Mouse (Mus musculus) lung, embryonic 14.5 days (tissue): ENCODE data around the gene Sntb2. TPM values are rescaled to one million over a fixed set of nuclear protein-coding genes. Genes with fewer than 3 reads are reported as not detected.

Source experiments
- ATAC-seq: fragments of 200-750 bp; cut with Nextera tagmentation; 2 replicates; pipeline ENCODE4 v1.8.0; 2017; ENCODE audit warnings: mild to moderate bottlenecking, moderate TSS enrichment, moderate library complexity; ENCODE audit not compliant: insufficient read depth
- DNase-seq: peaks from one replicate; pipeline ENCODE4 v3.0.0-alpha.2; 2015
- H3K27ac ChIP-seq: fragments of 300-500 bp; sonication (generic); 2 replicates; pipeline ENCODE4 v1.5.1; 2014; ENCODE audit warnings: low read depth, mild to moderate bottlenecking, moderate library complexity
- H3K27me3 ChIP-seq: fragments of 300-500 bp; sonication (generic); 2 replicates; pipeline ENCODE4 v1.6.1; 2014; ENCODE audit warnings: low read length, control low read depth; ENCODE audit not compliant: insufficient read depth
- H3K36me3 ChIP-seq: fragments of 300-500 bp; sonication (generic); 2 replicates; pipeline ENCODE4 v1.6.1; 2014; ENCODE audit warnings: control low read depth; ENCODE audit not compliant: insufficient read depth
- H3K4me1 ChIP-seq: fragments of 300-500 bp; sonication (generic); 2 replicates; pipeline ENCODE4 v1.6.1; 2014; ENCODE audit warnings: antibody characterized with exemption, control low read depth; ENCODE audit not compliant: insufficient read depth
- H3K4me2 ChIP-seq: fragments of 300-500 bp; sonication (generic); 2 replicates; pipeline ENCODE4 v1.6.1; 2014; ENCODE audit warnings: mild to moderate bottlenecking
- H3K4me3 ChIP-seq: fragments of 300-500 bp; sonication (generic); 2 replicates; pipeline ENCODE4 v1.5.1; 2014; ENCODE audit warnings: low read depth, low read length
- H3K9ac ChIP-seq: fragments of 300-500 bp; sonication (generic); 2 replicates; pipeline ENCODE4 v1.6.1; 2014
- H3K9me3 ChIP-seq: fragments of 300-500 bp; sonication (generic); 2 replicates; pipeline ENCODE4 v1.6.1; 2016; ENCODE audit warnings: low read depth, low read length, control low read depth
- CTCF ChIP-seq: IDR thresholded peaks from 2 replicates; pipeline ENCODE4 v1.5.1; 2016; ENCODE audit warnings: antibody characterized with exemption, low read depth
- WGBS: fragments of 180-500 bp; shearing (Covaris S2); extraction: QIAGEN DNeasy Blood & Tissue Kit; methylation state at CpG from one replicate; pipeline ENCODE4 v1.1.7; 2014; 5-methylcytosine and 5-hydroxymethylcytosine counted together
- polyA plus RNA-seq: library from polyadenylated mRNA; unstranded; fragments of >200 nt; fragmentation: Nextera tagmentation; extraction: Ambion mirVana; gene quantifications from 2 replicates; pipeline ENCODE4 v1.2.1, GENCODE M21; 2014

Gene Sntb2
- polyA plus RNA-seq, 1 experiment from 2014 or later, result 22.1 TPM

- no peak for TF ChIP-seq CTCF
- Histone ChIP-seq H3K4me1 (no peaks in the 10 kb centered on the region), H3K27me3 (no peaks in the 10 kb centered on the region), H3K9ac (no peak overlapping the region), H3K27ac (no peak overlapping the region), H3K4me2 (no peak overlapping the region), H3K4me3 (no peak overlapping the region), H3K36me3 (peaks cover 61% of the 10 kb centered on the region), H3K9me3 (no peaks in the 10 kb centered on the region)
- ATAC-seq, result no peak
- 78% methylated on average over 3 of the region's 3 CpGs for WGBS
- no peak for DNase-seq
Measured at GRCm38 (mm10) chr8:107007795-107008194, 72.2 kb downstream of the Sntb2 start.

GRCm38 (mm10) chr8:107012666-107013065, 77.1 kb downstream of the Sntb2 start:
- Histone ChIP-seq H3K4me3 (no peak overlapping the region), H3K36me3 (peaks cover 46% of the 10 kb centered on the region), H3K4me1 (no peaks in the 10 kb centered on the region), H3K27me3 (no peaks in the 10 kb centered on the region), H3K27ac (no peak overlapping the region), H3K9me3 (no peaks in the 10 kb centered on the region), H3K9ac (no peak overlapping the region), H3K4me2 (no peak overlapping the region)
- TF ChIP-seq CTCF, result no peak
- WGBS, result 74% methylated on average over 2 of the region's 2 CpGs
- ATAC-seq, result no peak
- no peak for DNase-seq

GRCm38 (mm10) chr8:107014915-107015314, 79.4 kb downstream of the Sntb2 start:
- Histone ChIP-seq H3K4me2 (no peak overlapping the region), H3K4me3 (no peak overlapping the region), H3K27me3 (no peaks in the 10 kb centered on the region), H3K9me3 (no peaks in the 10 kb centered on the region), H3K36me3 (peaks cover 38% of the 10 kb centered on the region), H3K9ac (no peak overlapping the region), H3K27ac (no peak overlapping the region), H3K4me1 (no peaks in the 10 kb centered on the region)
- TF ChIP-seq CTCF, result no peak
- DNase-seq, result no peak
- no peak for ATAC-seq
- WGBS, result 68% methylated on average over 1 of the region's 1 CpGs

GRCm38 (mm10) chr8:107023479-107023878, 87.9 kb downstream of the Sntb2 start:
- Histone ChIP-seq H3K9me3 (no peaks in the 10 kb centered on the region), H3K4me2 (no peak overlapping the region), H3K4me3 (no peak overlapping the region), H3K4me1 (no peaks in the 10 kb centered on the region), H3K36me3 (no peaks in the 10 kb centered on the region), H3K9ac (no peak overlapping the region), H3K27ac (no peak overlapping the region), H3K27me3 (no peaks in the 10 kb centered on the region)
- WGBS, result 87% methylated on average over 8 of the region's 8 CpGs
- no peak for DNase-seq
- no peak for ATAC-seq
- no peak for TF ChIP-seq CTCF

- H3K9ac ChIP-seq, result no peak overlapping the region
- no peaks in the 10 kb centered on the region for H3K9me3 ChIP-seq
- DNase-seq, result no peak
- no peaks in the 10 kb centered on the region for H3K27me3 ChIP-seq
- TF ChIP-seq CTCF, result no peak
- no peak overlapping the region for H3K27ac ChIP-seq
- H3K4me1 ChIP-seq, result peaks cover 5% of the 10 kb centered on the region; the same call in 1 of the 2 replicates
- WGBS, result 52% methylated on average over 3 of the region's 3 CpGs
- H3K4me2 ChIP-seq, result no peak overlapping the region
- ATAC-seq, result no peak
- no peak overlapping the region for H3K4me3 ChIP-seq
- H3K36me3 ChIP-seq, result no peaks in the 10 kb centered on the region
Measured at GRCm38 (mm10) chr8:107029310-107029709, 93.8 kb downstream of the Sntb2 start.

- Histone ChIP-seq H3K9ac (no peak overlapping the region), H3K4me1 (peaks cover 5% of the 10 kb centered on the region; the same call in 1 of the 2 replicates), H3K4me3 (no peak overlapping the region), H3K9me3 (no peaks in the 10 kb centered on the region), H3K27me3 (no peaks in the 10 kb centered on the region), H3K27ac (no peak overlapping the region), H3K4me2 (no peak overlapping the region), H3K36me3 (no peaks in the 10 kb centered on the region)
- WGBS, result 64% methylated on average over 5 of the region's 5 CpGs
- no peak for DNase-seq
- no peak for ATAC-seq
- no peak for TF ChIP-seq CTCF
Measured at GRCm38 (mm10) chr8:107030058-107030457, 94.5 kb downstream of the Sntb2 start.

- Histone ChIP-seq H3K9me3 (no peaks in the 10 kb centered on the region), H3K27ac (peak within 1 kb of the TSS; percentile 82), H3K9ac (peak within 1 kb of the TSS; percentile 87), H3K4me3 (peak within 1 kb of the TSS; percentile 98), H3K27me3 (no peaks in the 10 kb centered on the region), H3K36me3 (no peaks in the 10 kb centered on the region), H3K4me1 (peaks cover 5% of the 10 kb centered on the region; the same call in 1 of the 2 replicates), H3K4me2 (peak within 1 kb of the TSS; percentile 78)
- DNase-seq (peak; percentile 96), ATAC-seq (peak; percentile 97)
- TF ChIP-seq CTCF, result peak; percentile 81
- 4% methylated on average over 66 of the region's 66 CpGs for WGBS
Measured at GRCm38 (mm10) chr8:107030650-107031576, 95.4 kb downstream of the Sntb2 start, which contains the start of gene Vps4a. Gene Vps4a (plus strand): TSS chr8:107031222.
